Mouse (Mus musculus) heart, embryonic 15.5 days (tissue): ENCODE results near the gene Ddi2. TPM values are rescaled to one million over a fixed set of nuclear protein-coding genes. Genes with fewer than 3 reads are reported as not detected.

ENCODE experiments used
- ATAC-seq: fragments of 200-750 bp; cut with Nextera tagmentation; replicated peaks from 2 replicates; pipeline ENCODE4 v1.8.0; 2017; ENCODE audit warnings: low read depth, moderate TSS enrichment; ENCODE audit not compliant: insufficient number of reproducible peaks, insufficient read depth, low FRiP score
- H3K27ac ChIP-seq: fragments of 300-500 bp; sonication (generic); 2 replicates; pipeline ENCODE4 v1.5.1; 2015; ENCODE audit warnings: mild to moderate bottlenecking, inconsistent platforms
- H3K27me3 ChIP-seq: fragments of 300-500 bp; sonication (generic); 2 replicates; pipeline ENCODE4 v1.6.1; 2015; ENCODE audit warnings: inconsistent platforms
- H3K36me3 ChIP-seq: fragments of 300-500 bp; sonication (generic); 2 replicates; pipeline ENCODE4 v1.6.1; 2015; ENCODE audit warnings: mild to moderate bottlenecking, inconsistent platforms
- H3K4me1 ChIP-seq: fragments of 300-500 bp; sonication (generic); replicated peaks from 2 replicates; pipeline ENCODE4 v1.6.1; 2015; ENCODE audit warnings: inconsistent platforms
- H3K4me2 ChIP-seq: fragments of 300-500 bp; sonication (generic); 2 replicates; pipeline ENCODE4 v1.6.1; 2015; ENCODE audit warnings: inconsistent platforms, mild to moderate bottlenecking, moderate library complexity
- H3K4me3 ChIP-seq: fragments of 300-500 bp; sonication (generic); 2 replicates; pipeline ENCODE4 v1.5.1; 2015; ENCODE audit warnings: mild to moderate bottlenecking, inconsistent platforms
- H3K9ac ChIP-seq: fragments of 300-500 bp; sonication (generic); 2 replicates; pipeline ENCODE4 v1.6.1; 2015; ENCODE audit warnings: mild to moderate bottlenecking, inconsistent platforms
- H3K9me3 ChIP-seq: fragments of 300-500 bp; sonication (generic); replicated peaks from 2 replicates; pipeline ENCODE4 v1.6.1; 2016; ENCODE audit warnings: inconsistent platforms
- WGBS: fragments of 180-500 bp; shearing (Covaris S2); methylation state at CpG from one replicate; pipeline ENCODE4 v1.1.7; 2015; ENCODE audit warnings: mixed read lengths; 5-methylcytosine and 5-hydroxymethylcytosine counted together
- polyA plus RNA-seq: library from polyadenylated mRNA; unstranded; fragments of >200 nt; fragmentation: Nextera tagmentation; extraction: Ambion mirVana; gene quantifications from 2 replicates; pipeline ENCODE4 v1.2.1, GENCODE M21; 2015

Ddi2 gene
- polyA plus RNA-seq, 1 experiment from 2014 or later = 13.6 TPM

DNA sequence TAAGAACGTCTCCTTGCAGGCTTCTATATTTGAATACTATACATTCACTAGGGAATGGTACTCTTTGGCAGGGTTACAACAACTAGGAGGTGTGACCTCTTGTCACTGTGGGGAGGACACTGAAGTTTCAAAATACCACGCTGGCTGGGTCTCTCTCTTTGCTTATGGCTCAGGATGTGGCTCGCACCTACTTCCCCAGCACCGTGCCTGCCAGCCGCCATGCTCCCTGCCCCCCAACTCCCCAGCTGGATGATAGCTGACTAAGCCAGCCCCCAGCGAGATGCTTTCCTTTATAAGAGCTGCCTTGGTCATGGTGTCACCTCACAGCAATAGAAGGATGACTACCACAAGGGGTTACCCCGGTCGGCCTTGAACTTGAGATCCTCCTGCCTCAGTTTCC lies 70.2 kb downstream of the Ddi2 start:
- ATAC-seq = no peak
- Histone ChIP-seq H3K4me1 (peaks cover 41% of the 10 kb centered on the region), H3K27ac (no peak overlapping the region), H3K9ac (no peak overlapping the region), H3K27me3 (no peaks in the 10 kb centered on the region), H3K9me3 (no peaks in the 10 kb centered on the region), H3K4me3 (no peak overlapping the region), H3K4me2 (no peak overlapping the region), H3K36me3 (peaks cover 15% of the 10 kb centered on the region; the same call in 1 of the 2 replicates)
- 70% methylated on average over 8 of the region's 8 CpGs for WGBS

- Histone ChIP-seq H3K9ac (no peak overlapping the region), H3K27me3 (no peaks in the 10 kb centered on the region), H3K4me1 (peaks cover 36% of the 10 kb centered on the region), H3K27ac (no peak overlapping the region), H3K9me3 (no peaks in the 10 kb centered on the region), H3K4me3 (no peak overlapping the region), H3K4me2 (no peak overlapping the region), H3K36me3 (peaks cover 7% of the 10 kb centered on the region; the same call in 1 of the 2 replicates)
- WGBS = 90% methylated on average over 10 of the region's 10 CpGs
- ATAC-seq = no peak
These were observed 71.3 kb downstream of the Ddi2 start for GRCm38 (mm10) chr4:141651944-141652343.

DNA sequence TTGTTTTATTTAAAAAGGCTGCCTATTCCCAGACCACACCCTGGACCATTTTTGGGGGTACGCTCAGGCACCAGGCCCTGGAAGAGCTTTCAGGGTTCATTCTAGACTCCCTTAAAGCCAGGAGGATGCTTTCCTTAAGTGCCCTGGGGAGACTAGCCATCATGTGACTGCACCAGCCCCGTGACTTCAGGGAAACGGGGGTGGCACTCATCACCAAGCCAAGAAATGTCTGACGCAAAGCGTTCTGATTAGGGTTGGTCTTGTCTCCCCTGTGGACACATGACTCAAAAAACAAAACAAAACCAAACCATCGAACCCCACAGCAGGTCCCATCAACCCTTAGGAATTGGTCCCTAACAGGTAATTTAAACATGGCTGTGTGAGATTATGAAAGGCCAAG lies 71.9 kb downstream of the Ddi2 start:
- Histone ChIP-seq H3K9ac (no peak overlapping the region), H3K27me3 (no peaks in the 10 kb centered on the region), H3K4me3 (no peak overlapping the region), H3K4me1 (peaks cover 30% of the 10 kb centered on the region), H3K36me3 (peaks cover 7% of the 10 kb centered on the region; the same call in 1 of the 2 replicates), H3K4me2 (no peak overlapping the region), H3K9me3 (no peaks in the 10 kb centered on the region), H3K27ac (no peak overlapping the region)
- no peak for ATAC-seq
- WGBS = 67% methylated on average over 6 of the region's 6 CpGs

DNA sequence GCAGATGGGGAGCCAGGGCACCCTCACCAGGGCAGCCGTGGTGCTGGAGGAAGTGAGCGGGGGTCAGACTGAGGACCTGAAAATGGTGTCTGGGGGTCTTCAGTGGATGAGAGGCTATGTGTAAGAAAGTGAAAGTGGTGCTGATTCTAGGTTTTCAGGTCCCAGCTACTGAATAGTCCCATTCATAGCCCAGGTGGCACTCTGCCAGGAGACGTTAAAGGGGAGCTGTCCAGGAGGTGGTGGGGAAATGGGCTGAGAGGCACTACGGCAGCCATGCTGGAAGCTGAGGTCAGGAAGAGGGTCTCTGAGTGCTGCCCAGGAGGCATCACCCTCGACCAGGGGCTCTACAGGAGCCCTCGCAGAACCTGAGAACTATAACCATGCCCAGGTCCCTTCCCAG lies 74.0 kb downstream of the Ddi2 start:
- Histone ChIP-seq H3K4me2 (no peak overlapping the region), H3K27me3 (no peaks in the 10 kb centered on the region), H3K27ac (peak overlapping the region; percentile 3; the same call in 1 of the 2 replicates), H3K9me3 (no peaks in the 10 kb centered on the region), H3K4me3 (no peak overlapping the region), H3K36me3 (peaks cover 7% of the 10 kb centered on the region; the same call in 1 of the 2 replicates), H3K9ac (no peak overlapping the region), H3K4me1 (peaks cover 24% of the 10 kb centered on the region)
- ATAC-seq = no peak
- 58% methylated on average over 6 of the region's 6 CpGs for WGBS

DNA sequence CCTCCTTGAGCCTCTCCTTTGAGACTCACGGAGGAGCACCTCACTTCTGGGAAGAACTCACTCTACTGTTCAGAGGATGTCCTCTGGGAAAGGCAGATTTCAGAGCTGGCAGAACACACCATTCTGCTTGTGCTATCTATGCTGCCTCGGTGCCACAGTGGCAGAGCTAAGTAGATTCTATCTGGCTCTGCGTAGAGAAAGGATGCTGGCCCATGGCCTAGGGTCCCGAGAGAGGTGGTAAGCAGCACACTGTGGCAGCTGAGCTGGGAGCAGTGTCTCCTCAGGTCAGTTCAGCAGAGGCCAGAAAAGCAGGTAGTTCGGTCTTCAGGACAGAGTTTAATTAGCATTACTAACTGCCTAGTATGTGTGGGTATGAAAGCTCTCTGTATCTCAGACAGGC lies 75.0 kb downstream of the Ddi2 start:
- H3K9ac ChIP-seq = no peak overlapping the region
- H3K9me3 ChIP-seq = no peaks in the 10 kb centered on the region
- no peaks in the 10 kb centered on the region for H3K27me3 ChIP-seq
- 79% methylated on average over 5 of the region's 5 CpGs for WGBS
- H3K4me1 ChIP-seq = peaks cover 26% of the 10 kb centered on the region
- ATAC-seq = no peak
- no peak overlapping the region for H3K27ac ChIP-seq
- peaks cover 2% of the 10 kb centered on the region; the same call in 1 of the 2 replicates for H3K36me3 ChIP-seq
- no peak overlapping the region for H3K4me3 ChIP-seq
- no peak overlapping the region for H3K4me2 ChIP-seq

- 92% methylated on average over 3 of the region's 3 CpGs for WGBS
- no peak overlapping the region for H3K4me2 ChIP-seq
- ATAC-seq = no peak
- H3K4me1 ChIP-seq = peaks cover 32% of the 10 kb centered on the region
- H3K36me3 ChIP-seq = peaks cover 3% of the 10 kb centered on the region
- H3K27me3 ChIP-seq = no peaks in the 10 kb centered on the region
- H3K9me3 ChIP-seq = no peaks in the 10 kb centered on the region
- no peak overlapping the region for H3K4me3 ChIP-seq
- no peak overlapping the region for H3K9ac ChIP-seq
- H3K27ac ChIP-seq = no peak overlapping the region
These were observed 76.0 kb downstream of the Ddi2 start for GRCm38 (mm10) chr4:141647187-141647586.

- H3K9me3 ChIP-seq = no peaks in the 10 kb centered on the region
- no peak overlapping the region for H3K4me2 ChIP-seq
- WGBS = 90% methylated on average over 8 of the region's 8 CpGs
- H3K4me3 ChIP-seq = no peak overlapping the region
- no peak for ATAC-seq
- peaks cover 14% of the 10 kb centered on the region for H3K36me3 ChIP-seq
- no peak overlapping the region for H3K9ac ChIP-seq
- no peak overlapping the region for H3K27ac ChIP-seq
- peaks cover 44% of the 10 kb centered on the region for H3K4me1 ChIP-seq
- H3K27me3 ChIP-seq = no peaks in the 10 kb centered on the region
These were observed 77.2 kb downstream of the Ddi2 start for GRCm38 (mm10) chr4:141645988-141646387.

DNA sequence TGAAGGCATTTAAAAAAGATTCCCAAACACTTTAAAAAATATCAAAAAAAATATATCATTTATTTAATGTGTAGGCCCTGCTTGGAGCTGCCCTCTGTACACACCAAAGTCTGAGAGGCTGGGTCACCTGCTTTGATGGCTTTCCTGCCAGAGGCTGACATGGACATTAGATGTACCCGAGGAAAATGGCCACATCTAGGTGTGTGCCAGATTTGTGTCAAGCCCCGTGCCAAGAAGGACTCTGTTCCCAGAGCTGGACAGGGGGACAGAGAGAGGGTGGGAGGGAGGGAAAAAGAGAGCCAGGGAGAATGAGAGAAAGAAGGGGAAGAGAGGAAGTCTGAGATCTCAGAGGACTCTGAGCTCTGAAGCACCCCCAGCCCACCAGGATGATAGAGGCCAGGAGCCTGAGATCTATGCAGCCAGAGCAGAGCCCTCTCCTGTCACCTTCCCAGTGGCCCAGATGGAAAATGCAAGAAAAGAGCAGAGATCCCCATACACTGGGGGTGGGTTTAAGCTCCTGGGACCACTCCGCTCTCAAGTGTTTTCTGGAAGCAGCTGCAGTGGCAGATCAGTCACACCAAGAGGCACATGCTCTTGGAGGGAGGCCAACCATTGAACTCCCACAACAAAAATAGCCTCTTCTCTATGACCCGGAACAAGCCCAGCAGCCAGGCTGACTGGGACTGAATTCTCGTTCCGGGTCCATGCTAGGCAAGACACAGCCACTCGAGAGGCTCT lies 79.9 kb downstream of the Ddi2 start:
- H3K36me3 ChIP-seq = peaks cover 30% of the 10 kb centered on the region
- H3K4me3 ChIP-seq = no peak overlapping the region
- 11% methylated on average over 7 of the region's 7 CpGs for WGBS
- H3K27me3 ChIP-seq = no peaks in the 10 kb centered on the region
- peak overlapping the region; percentile 51 for H3K4me2 ChIP-seq
- H3K9ac ChIP-seq = peak overlapping the region; percentile 29; the same call in 1 of the 2 replicates
- peaks cover 35% of the 10 kb centered on the region for H3K4me1 ChIP-seq
- H3K9me3 ChIP-seq = no peaks in the 10 kb centered on the region
- H3K27ac ChIP-seq = peak overlapping the region; percentile 98
- peak; percentile 82 for ATAC-seq

DNA sequence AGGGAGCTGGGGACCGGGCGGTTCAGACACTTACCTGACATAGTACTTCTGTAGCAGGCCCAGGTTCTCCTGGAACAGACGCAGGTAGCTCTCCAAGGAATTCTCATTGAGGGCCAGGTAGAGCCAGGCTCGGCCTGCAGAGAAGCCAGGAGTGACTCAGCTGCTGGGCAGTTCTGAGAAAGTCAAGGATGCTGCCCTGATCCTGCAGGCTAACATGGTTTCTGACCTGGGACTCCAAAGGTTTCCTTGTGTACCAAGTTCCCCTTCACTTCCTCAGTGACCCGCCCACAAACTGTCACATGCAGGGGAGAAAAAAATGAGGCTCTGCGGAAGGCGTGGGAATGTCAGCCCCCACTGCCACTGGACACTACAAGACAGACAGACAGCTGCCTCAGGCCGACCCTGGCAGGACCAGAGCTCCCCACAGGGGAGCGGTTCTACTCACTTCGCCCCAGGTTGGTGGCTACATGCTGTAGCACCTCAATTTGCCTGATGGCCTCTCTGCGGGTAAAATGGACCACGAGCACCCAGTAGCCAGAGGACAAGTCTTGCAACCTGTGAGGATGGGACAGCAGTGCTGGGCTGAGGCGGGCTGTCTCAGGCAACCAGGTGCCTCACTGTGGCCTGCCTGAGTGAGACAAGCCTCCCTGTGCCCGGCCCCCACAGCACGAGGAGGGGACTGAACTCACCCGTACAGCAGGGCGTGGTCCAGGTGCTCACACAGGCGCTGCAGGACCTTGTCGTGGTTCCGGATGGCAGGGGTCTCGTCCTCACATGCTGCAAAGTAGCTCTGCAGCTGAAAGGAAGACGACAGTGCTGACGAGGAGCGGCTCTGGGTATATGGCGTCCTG lies 81.0 kb downstream of the Ddi2 start:
- Histone ChIP-seq H3K9me3 (no peaks in the 10 kb centered on the region), H3K4me2 (no peak overlapping the region; the same call in 1 of the 2 replicates), H3K27ac (peak overlapping the region; percentile 98), H3K4me3 (no peak overlapping the region), H3K4me1 (peaks cover 35% of the 10 kb centered on the region), H3K9ac (0 out of 2 replicates have a peak overlapping the region, but pooled peaks have one; percentile 22), H3K27me3 (no peaks in the 10 kb centered on the region), H3K36me3 (peaks cover 41% of the 10 kb centered on the region)
- WGBS = 83% methylated on average over 25 of the region's 25 CpGs
- no peak for ATAC-seq

DNA sequence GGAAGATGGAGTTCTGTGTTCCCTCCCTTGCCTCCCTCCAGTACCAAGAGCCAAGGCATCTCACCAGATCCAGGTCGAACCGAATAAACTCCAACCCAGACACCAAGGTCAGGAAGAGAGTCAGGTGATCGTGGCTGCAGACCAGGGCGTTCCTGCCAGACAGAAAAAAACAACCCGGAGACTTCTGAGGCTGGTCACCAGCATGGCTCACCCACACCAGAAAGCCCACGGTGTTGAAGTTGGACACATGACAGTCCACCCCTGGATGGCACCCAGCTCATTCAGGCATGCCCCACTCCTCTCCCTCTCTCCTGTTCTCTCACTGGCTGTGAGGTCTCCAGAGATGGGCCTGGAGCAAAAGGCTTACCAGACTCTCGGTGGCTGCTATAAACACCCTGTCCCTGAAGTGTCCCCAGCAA lies 81.9 kb downstream of the Ddi2 start:
- Histone ChIP-seq H3K27ac (peak overlapping the region; percentile 98), H3K9ac (no peak overlapping the region), H3K27me3 (no peaks in the 10 kb centered on the region), H3K4me3 (no peak overlapping the region), H3K36me3 (peaks cover 50% of the 10 kb centered on the region), H3K9me3 (no peaks in the 10 kb centered on the region), H3K4me1 (peaks cover 35% of the 10 kb centered on the region), H3K4me2 (no peak overlapping the region)
- 67% methylated on average over 7 of the region's 7 CpGs for WGBS
- ATAC-seq = no peak

- no peak for ATAC-seq
- Histone ChIP-seq H3K4me1 (peaks cover 35% of the 10 kb centered on the region), H3K9ac (no peak overlapping the region), H3K27ac (no peak overlapping the region), H3K9me3 (no peaks in the 10 kb centered on the region), H3K36me3 (peaks cover 60% of the 10 kb centered on the region), H3K4me2 (no peak overlapping the region), H3K4me3 (no peak overlapping the region), H3K27me3 (no peaks in the 10 kb centered on the region)
- whole genome bisulfite sequencing = 72% methylated on average over 11 of the region's 11 CpGs
These were observed 83.7 kb downstream of the Ddi2 start for GRCm38 (mm10) chr4:141639474-141639873.
